Mouse (Mus musculus): ENCODE data around the gene Cyp2c29. TPM values are rescaled to one million over a fixed set of nuclear protein-coding genes. Genes with fewer than 3 reads are reported as not detected.
"Not testable (repeated sequence)": the region's sequence is repeated elsewhere in the genome, so short reads cannot be mapped to it uniquely, and the experiment has no call there.

Cyp2c29 gene
- not detected in 3 replicates for total RNA-seq (2017)

GRCm38 (mm10) chr19:39269105-39269504 lies at the start of gene Cyp2c29:
Gene Cyp2c29, plus strand, starts transcription at chr19:39269405.
- ATAC-seq (replicated peaks; ENCODE audit: insufficient number of reproducible peaks, low FRiP score, low TSS enrichment, poor library complexity, severe bottlenecking) = not testable (repeated sequence)

DNA sequence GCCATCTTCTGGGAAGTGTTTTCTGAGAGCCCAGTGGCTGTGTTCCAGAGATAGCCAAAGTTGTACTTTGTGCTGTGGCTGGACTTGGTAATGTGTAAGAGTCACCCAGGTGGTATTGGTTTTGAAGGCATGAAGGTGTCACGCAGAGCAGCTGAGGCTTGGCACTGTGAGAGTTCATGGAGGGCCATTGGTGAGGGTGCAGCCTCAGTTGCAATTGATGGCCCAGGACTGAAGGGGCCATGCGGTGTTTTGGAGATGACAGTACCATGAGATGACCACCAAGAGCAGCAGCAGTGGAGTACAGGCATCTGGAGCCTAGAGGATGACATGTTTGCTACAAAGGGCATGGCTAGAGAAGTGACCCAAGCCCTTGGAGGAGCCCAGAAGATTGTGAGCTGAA lies 2.2 kb upstream of the Cyp2c29 start:
- not testable (repeated sequence) for ATAC-seq (replicated peaks; ENCODE audit: insufficient number of reproducible peaks, low FRiP score, low TSS enrichment, poor library complexity, severe bottlenecking)

GRCm38 (mm10) chr19:39282801-39283200 lies 13.6 kb downstream of the Cyp2c29 start:
- no peak for ATAC-seq (replicated peaks; ENCODE audit: insufficient number of reproducible peaks, low FRiP score, low TSS enrichment, poor library complexity, severe bottlenecking)

DNA sequence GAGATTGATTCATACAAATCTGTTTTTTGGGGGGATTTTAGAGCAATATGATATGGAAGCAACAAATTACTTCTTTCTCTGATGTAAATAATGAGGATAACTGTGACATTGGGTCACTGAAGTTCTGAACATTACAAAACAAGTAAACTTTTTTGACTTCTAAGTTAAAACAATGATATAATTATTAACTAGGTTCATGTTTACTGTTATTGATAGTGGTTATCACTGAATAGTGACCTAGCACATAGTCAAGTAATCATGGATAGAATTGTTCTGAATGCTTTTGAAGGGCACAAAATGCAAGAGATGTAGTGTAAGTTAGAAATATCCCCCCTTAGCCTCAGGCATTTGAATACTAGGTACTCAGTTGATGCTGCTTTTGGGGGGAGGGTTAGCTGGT lies 16.4 kb downstream of the Cyp2c29 start:
- ATAC-seq (replicated peaks; ENCODE audit: insufficient number of reproducible peaks, low FRiP score, low TSS enrichment, poor library complexity, severe bottlenecking) = no peak

DNA sequence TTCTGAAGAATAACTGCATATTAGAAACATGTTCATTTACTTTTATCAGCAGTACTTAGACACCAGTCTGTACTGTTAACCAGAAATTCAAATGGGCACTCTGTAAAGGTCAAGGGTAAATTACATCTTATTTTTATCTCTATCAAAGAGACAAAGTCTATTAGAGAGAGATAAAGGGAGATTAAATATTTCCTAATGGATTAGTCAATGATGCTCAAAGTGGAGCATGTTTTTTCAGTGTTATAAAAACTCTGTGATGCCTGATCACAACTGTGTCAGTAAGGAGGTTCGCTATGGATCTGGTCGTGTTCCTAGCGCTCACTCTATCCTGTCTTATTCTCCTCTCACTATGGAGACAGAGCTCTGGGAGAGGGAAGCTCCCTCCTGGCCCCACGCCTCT lies 17.6 kb downstream of the Cyp2c29 start:
- ATAC-seq (replicated peaks; ENCODE audit: insufficient number of reproducible peaks, low FRiP score, low TSS enrichment, poor library complexity, severe bottlenecking) = no peak

DNA sequence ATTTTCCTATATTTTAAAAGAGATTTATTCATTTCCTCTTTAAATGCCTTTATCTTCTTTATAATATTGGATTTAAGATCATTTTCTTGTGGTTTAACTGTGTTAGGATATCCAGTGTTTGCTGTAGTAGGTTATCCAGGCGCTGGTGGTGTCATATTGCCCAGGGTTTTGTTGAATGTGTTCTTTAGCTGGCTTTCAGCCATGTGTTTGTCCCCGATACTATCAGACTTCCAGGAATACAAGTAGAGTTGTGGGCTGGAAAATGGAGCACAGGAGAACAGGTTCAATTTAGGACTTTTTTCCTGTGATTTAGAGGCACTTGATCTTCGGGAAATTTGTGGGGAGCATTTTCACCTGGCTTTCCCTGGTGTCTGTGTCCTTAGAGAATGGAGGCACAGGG lies 19.8 kb downstream of the Cyp2c29 start:
- ATAC-seq (replicated peaks; ENCODE audit: insufficient number of reproducible peaks, low FRiP score, low TSS enrichment, poor library complexity, severe bottlenecking) = no peak

Other genes with a start within 250 kb of the Cyp2c29 start
- gene Cyp2c65, start 208.4 kb upstream of the Cyp2c29 start, total RNA-seq (2017) = not detected in 3 replicates
- not detected in 3 replicates for gene Cyp2c66, start 155.5 kb upstream of the Cyp2c29 start, total RNA-seq (2017)
- gene Cyp2c38, start 193.7 kb downstream of the Cyp2c29 start, total RNA-seq (2017) = not detected in 3 replicates
- gene Cyp2c39, start 241.5 kb downstream of the Cyp2c29 start, total RNA-seq (2017) = not detected in 3 replicates

Data from monocyte, adult 5-6 weeks (primary cell).